8 mouse cellular contexts compared by ENCODE assay signal in the genomic region with DNA sequence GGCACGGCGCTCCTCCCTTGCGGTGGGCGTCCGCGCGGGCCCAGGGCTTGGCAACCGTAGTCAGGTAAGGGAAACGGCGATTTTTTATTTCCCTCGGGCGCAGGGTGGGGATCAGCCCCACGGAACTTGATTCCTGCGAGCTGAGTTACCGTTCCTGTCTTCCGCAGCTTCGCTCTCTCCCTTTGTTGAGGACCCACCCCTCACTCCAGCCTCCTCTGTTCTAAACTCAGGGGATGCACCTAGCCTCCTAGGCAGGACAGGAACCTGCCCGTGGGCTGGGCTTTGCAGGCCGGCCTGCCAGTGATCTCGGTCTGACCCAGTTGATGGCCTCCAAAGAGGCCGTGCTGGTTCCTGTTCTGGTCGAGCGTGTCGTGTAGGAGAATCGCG. TPM values are rescaled to one million over a fixed set of nuclear protein-coding genes. Genes with fewer than 3 reads are reported as not detected.
DNase-seq lines count a peak whose midpoint lies in the region; ATAC-seq and TF ChIP-seq lines count a peak whose summit lies in the region.

No protein-coding gene starts in this region.

- peaks cover 33% of the 10 kb centered on the region for H3K36me3 ChIP-seq in heart, embryonic 16.5 days (ENCODE audit: control insufficient read depth, insufficient read depth)
- peaks cover 23% of the 10 kb centered on the region for H3K36me3 ChIP-seq in hindbrain, embryonic 13.5 days
- peaks cover 28% of the 10 kb centered on the region for H3K36me3 ChIP-seq in midbrain, embryonic 13.5 days

- TF ChIP-seq POLR2A in bone marrow, adult 2 months (IDR thresholded peaks at IDR 0.05; ENCODE audit: borderline replicate concordance, control insufficient read depth, low read depth, low read length), result no peak

- TF ChIP-seq CTCF in bone marrow, adult 2 months (IDR thresholded peaks at IDR 0.05; ENCODE audit: control insufficient read depth, insufficient read depth, low read length), result no peak

- no peak for DNase-seq in heart, adult 18-20 months
- DNase-seq in adrenal gland, postnatal 4 days (ENCODE audit: low spot score in 2 of 2), result no peak
- no peak for DNase-seq in adipocyte (ENCODE audit: low spot score)
- DNase-seq in natural killer cell, adult 2 months (ENCODE audit: low spot score in 2 of 2), result no peak

- peak overlapping the region; percentile 67 for H3K27ac ChIP-seq in heart, embryonic 16.5 days (ENCODE audit: low read length)
- peak overlapping the region; percentile 96 for H3K27ac ChIP-seq in bone marrow, adult 2 months (ENCODE audit: control insufficient read depth, insufficient read depth, low read depth, low read length, poor library complexity)
- no peak overlapping the region for H3K27ac ChIP-seq in hindbrain, embryonic 13.5 days
- H3K27ac ChIP-seq in midbrain, embryonic 13.5 days, result no peak overlapping the region; the same call in 1 of the 2 replicates

- no peaks in the 10 kb centered on the region for H3K27me3 ChIP-seq in heart, embryonic 16.5 days (ENCODE audit: control insufficient read depth, insufficient read depth, low read length)
- H3K27me3 ChIP-seq in hindbrain, embryonic 13.5 days, result no peaks in the 10 kb centered on the region
- H3K27me3 ChIP-seq in midbrain, embryonic 13.5 days, result no peaks in the 10 kb centered on the region

- no peaks in the 10 kb centered on the region for H3K9me3 ChIP-seq in heart, embryonic 16.5 days (replicated peaks; ENCODE audit: control insufficient read depth, low read length)
- H3K9me3 ChIP-seq in hindbrain, embryonic 13.5 days, result no peaks in the 10 kb centered on the region
- no peaks in the 10 kb centered on the region for H3K9me3 ChIP-seq in midbrain, embryonic 13.5 days

- ATAC-seq in heart, embryonic 16.5 days (replicated peaks; ENCODE audit: extremely low read depth, insufficient read depth, low FRiP score), result no peak
- no peak for ATAC-seq in hindbrain, embryonic 13.5 days (ENCODE audit: low FRiP score)
- peak; percentile 15; the same call in 1 of the 2 replicates for ATAC-seq in midbrain, embryonic 13.5 days

- H3K4me1 ChIP-seq in heart, embryonic 16.5 days (ENCODE audit: control insufficient read depth, insufficient read depth, low read length), result peaks cover 24% of the 10 kb centered on the region
- peaks cover 1% of the 10 kb centered on the region; the same call in 1 of the 2 replicates for H3K4me1 ChIP-seq in bone marrow, adult 2 months (ENCODE audit: control insufficient read depth, insufficient read depth, low read length)
- peaks cover 37% of the 10 kb centered on the region for H3K4me1 ChIP-seq in hindbrain, embryonic 13.5 days (replicated peaks)
- H3K4me1 ChIP-seq in midbrain, embryonic 13.5 days (replicated peaks), result peaks cover 42% of the 10 kb centered on the region

- WGBS in heart, embryonic 16.5 days, result under 1% methylated on average over 26 of the region's 26 CpGs
- WGBS in bone marrow, adult 2 months, result under 1% methylated on average over 26 of the region's 26 CpGs
- whole genome bisulfite sequencing in hindbrain, embryonic 13.5 days, result under 1% methylated on average over 26 of the region's 26 CpGs
- WGBS in midbrain, embryonic 13.5 days, result under 1% methylated on average over 26 of the region's 26 CpGs

- H3K4me3 ChIP-seq in heart, embryonic 16.5 days (ENCODE audit: low read length), result peak overlapping the region; percentile 79
- peak overlapping the region; percentile 88 for H3K4me3 ChIP-seq in bone marrow, adult 2 months (replicated peaks; ENCODE audit: control insufficient read depth, low read depth, low read length)
- peak overlapping the region; percentile 70 for H3K4me3 ChIP-seq in hindbrain, embryonic 13.5 days
- peak overlapping the region; percentile 70 for H3K4me3 ChIP-seq in midbrain, embryonic 13.5 days (replicated peaks)

- H3K4me2 ChIP-seq in heart, embryonic 16.5 days (ENCODE audit: low read depth, low read length), result peak overlapping the region; percentile 92
- H3K4me2 ChIP-seq in hindbrain, embryonic 13.5 days, result peak overlapping the region; percentile 95
- H3K4me2 ChIP-seq in midbrain, embryonic 13.5 days (replicated peaks), result peak overlapping the region; percentile 93

- peak overlapping the region; percentile 85 for H3K9ac ChIP-seq in heart, embryonic 16.5 days (ENCODE audit: low read length)
- H3K9ac ChIP-seq in hindbrain, embryonic 13.5 days, result peak overlapping the region; percentile 72
- peak overlapping the region; percentile 69 for H3K9ac ChIP-seq in midbrain, embryonic 13.5 days (replicated peaks)

RNA-seq across cellular contexts. Expression of a gene that starts 0.4 kb away (rescaled TPM):
- 37.1 and 37.4 TPM in 2 replicates for polyA plus RNA-seq in heart, embryonic 16.5 days (2015; fragmentation: Nextera tagmentation; extraction: Ambion mirVana)
- 10 to 100 TPM; 19.5 to 19.6 TPM for total RNA-seq in heart, adult 18-20 months (2021)
- 8.4 and 9.7 TPM in 2 replicates for polyA plus RNA-seq in bone marrow, adult 2 months (2011; ENCODE audit: insufficient read depth, insufficient read length, low replicate concordance, missing spikeins)
- 28.2 and 28.7 TPM in 2 replicates for polyA plus RNA-seq in hindbrain, embryonic 13.5 days (2015; fragmentation: Nextera tagmentation; extraction: Ambion mirVana)
- 31.8 and 33.2 TPM in 2 replicates for polyA plus RNA-seq in midbrain, embryonic 13.5 days (2015; fragmentation: Nextera tagmentation; extraction: Ambion mirVana)
- total RNA-seq in adrenal gland, postnatal 4 days (2021), result 10 to 100 TPM; 20.2 to 21.8 TPM

RNA-seq across cellular contexts. Expression of a gene that starts 0.7 kb away (rescaled TPM):
- polyA plus RNA-seq in heart, embryonic 16.5 days (2015; fragmentation: Nextera tagmentation; extraction: Ambion mirVana), result 114 and 122 TPM in 2 replicates
- 1 to 10 TPM; 1.5 to 2.5 TPM for total RNA-seq in heart, adult 18-20 months (2021)
- 237 and 249 TPM in 2 replicates for polyA plus RNA-seq in bone marrow, adult 2 months (2011; ENCODE audit: insufficient read depth, insufficient read length, low replicate concordance, missing spikeins)
- polyA plus RNA-seq in hindbrain, embryonic 13.5 days (2015; fragmentation: Nextera tagmentation; extraction: Ambion mirVana), result 48.8 and 57.0 TPM in 2 replicates
- 84.6 and 88.0 TPM in 2 replicates for polyA plus RNA-seq in midbrain, embryonic 13.5 days (2015; fragmentation: Nextera tagmentation; extraction: Ambion mirVana)
- total RNA-seq in adrenal gland, postnatal 4 days (2021), result 10 to 100 TPM; 47.4 to 49.1 TPM

RNA-seq across cellular contexts. Expression of a gene that starts 6.3 kb away (rescaled TPM):
- polyA plus RNA-seq in heart, embryonic 16.5 days (2015; fragmentation: Nextera tagmentation; extraction: Ambion mirVana), result 119 and 138 TPM in 2 replicates
- 10 to 100 TPM; 13.5 to 14.7 TPM for total RNA-seq in heart, adult 18-20 months (2021)
- polyA plus RNA-seq in bone marrow, adult 2 months (2011; ENCODE audit: insufficient read depth, insufficient read length, low replicate concordance, missing spikeins), result 194 and 275 TPM in 2 replicates
- polyA plus RNA-seq in hindbrain, embryonic 13.5 days (2015; fragmentation: Nextera tagmentation; extraction: Ambion mirVana), result 126 and 130 TPM in 2 replicates
- polyA plus RNA-seq in midbrain, embryonic 13.5 days (2015; fragmentation: Nextera tagmentation; extraction: Ambion mirVana), result 143 and 151 TPM in 2 replicates
- 10 to 100 TPM; 65.7 to 71.6 TPM for total RNA-seq in adrenal gland, postnatal 4 days (2021)

RNA-seq across cellular contexts. Expression of a gene that starts 28.9 kb away (rescaled TPM):
- 0.65 and 1.00 TPM in 2 replicates for polyA plus RNA-seq in heart, embryonic 16.5 days (2015; fragmentation: Nextera tagmentation; extraction: Ambion mirVana)
- 1 to 10 TPM in 1 of 2 experiments, under 1 TPM in 1; 0.87 to 1.2 TPM for total RNA-seq in heart, adult 18-20 months (2021)
- not detected in 2 replicates for polyA plus RNA-seq in bone marrow, adult 2 months (2011; ENCODE audit: insufficient read depth, insufficient read length, low replicate concordance, missing spikeins)
- polyA plus RNA-seq in hindbrain, embryonic 13.5 days (2015; fragmentation: Nextera tagmentation; extraction: Ambion mirVana), result 0.86 and 0.87 TPM in 2 replicates
- 0.85 TPM in 2 replicates for polyA plus RNA-seq in midbrain, embryonic 13.5 days (2015; fragmentation: Nextera tagmentation; extraction: Ambion mirVana)
- total RNA-seq in adrenal gland, postnatal 4 days (2021), result 1 to 10 TPM in 1 of 2 experiments, under 1 TPM in 1; 0.56 to 1.1 TPM

RNA-seq across cellular contexts. Expression of a gene that starts 29.2 kb away (rescaled TPM):
- 52.2 and 56.2 TPM in 2 replicates for polyA plus RNA-seq in heart, embryonic 16.5 days (2015; fragmentation: Nextera tagmentation; extraction: Ambion mirVana)
- 10 to 100 TPM; 21.6 to 28.7 TPM for total RNA-seq in heart, adult 18-20 months (2021)
- 6.6 and 11.1 TPM in 2 replicates for polyA plus RNA-seq in bone marrow, adult 2 months (2011; ENCODE audit: insufficient read depth, insufficient read length, low replicate concordance, missing spikeins)
- 35.8 and 37.2 TPM in 2 replicates for polyA plus RNA-seq in hindbrain, embryonic 13.5 days (2015; fragmentation: Nextera tagmentation; extraction: Ambion mirVana)
- 36.0 and 41.3 TPM in 2 replicates for polyA plus RNA-seq in midbrain, embryonic 13.5 days (2015; fragmentation: Nextera tagmentation; extraction: Ambion mirVana)
- total RNA-seq in adrenal gland, postnatal 4 days (2021), result 10 to 100 TPM; 29.5 to 29.7 TPM

Comparison
In these comparisons a context has a peak if more than half of its experiments do, and no peak if none do; other contexts are left out.
1. H3K27ac ChIP-seq: peak in heart, embryonic 16.5 days (single experiment) and bone marrow, adult 2 months (single experiment); none in hindbrain, embryonic 13.5 days (single experiment) and midbrain, embryonic 13.5 days (single experiment).
2. Peak in every context shown above with its lines, with median percentiles within 50 percentile points of each other: H3K4me2 ChIP-seq, H3K4me3 ChIP-seq and H3K9ac ChIP-seq.